Mouse (Mus musculus): ENCODE data around the gene Zbtb40. TPM values are rescaled to one million over a fixed set of nuclear protein-coding genes. Genes with fewer than 3 reads are reported as not detected.

The Zbtb40 gene
- total and polyA plus RNA-seq, 2 experiments from 2014 or later: 0.87 to 6.2 TPM

DNA sequence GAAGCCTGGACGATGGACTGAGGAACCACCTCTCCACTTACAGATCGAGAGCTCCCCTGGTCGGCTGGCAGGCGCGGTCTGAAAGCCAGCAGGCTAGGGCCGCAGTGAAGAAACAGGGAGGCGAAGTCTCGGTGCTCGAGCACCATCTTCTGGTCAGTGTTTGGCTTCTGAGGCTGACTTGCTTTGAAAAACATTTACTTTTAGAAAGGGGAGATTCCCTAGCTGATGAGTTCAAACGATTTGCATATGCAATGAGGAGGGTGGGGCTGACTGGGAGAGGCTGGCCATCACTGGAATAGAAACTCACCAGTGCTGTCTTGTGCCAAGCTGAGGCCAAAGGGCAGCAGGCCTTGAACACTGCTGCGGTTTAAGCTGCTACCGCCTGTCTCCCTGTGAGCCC, 67.3 kb downstream of the Zbtb40 start:
- no peak overlapping the region for H3K4me2 ChIP-seq (ENCODE audit: low read depth)
- H3K27ac ChIP-seq (ENCODE audit: low read depth, low read length): no peak overlapping the region
- peak; percentile 84 for DNase-seq
- H3K4me3 ChIP-seq (ENCODE audit: low read depth, low read length): no peak overlapping the region
- peak; percentile 82 for ATAC-seq
- no peaks in the 10 kb centered on the region for H3K36me3 ChIP-seq (ENCODE audit: insufficient read depth)
- H3K9me3 ChIP-seq (ENCODE audit: low read length): no peaks in the 10 kb centered on the region
- H3K27me3 ChIP-seq (ENCODE audit: insufficient read depth, low read length): no peaks in the 10 kb centered on the region
- no peaks in the 10 kb centered on the region for H3K4me1 ChIP-seq (ENCODE audit: insufficient read depth)
- H3K9ac ChIP-seq: no peak overlapping the region
- peak; percentile 81 for TF ChIP-seq CTCF (IDR thresholded peaks at IDR 0.05; ENCODE audit: low read depth)
- WGBS: 9% methylated on average over 12 of the region's 12 CpGs

DNA sequence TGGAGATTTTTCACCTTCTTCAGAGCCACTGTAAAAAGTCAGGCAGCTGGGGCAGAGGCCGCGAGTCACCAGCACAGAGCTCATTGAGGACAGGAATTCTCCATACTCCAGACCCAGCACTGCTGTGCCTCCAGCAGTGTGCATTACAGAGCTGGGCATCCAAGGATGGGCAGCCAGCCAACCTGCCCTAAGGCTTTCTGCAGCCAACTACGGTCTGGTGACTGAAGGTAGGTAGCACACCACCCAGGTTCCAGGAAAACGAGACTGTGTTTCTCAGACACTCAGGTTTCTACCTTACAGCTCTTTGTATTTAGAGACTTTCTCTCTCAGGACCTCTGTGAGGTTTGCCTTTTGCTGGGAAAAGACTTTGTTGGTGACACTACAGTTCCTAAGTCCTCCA, 67.7 kb downstream of the Zbtb40 start:
- Histone ChIP-seq H3K4me2 (ENCODE audit: low read depth) (no peak overlapping the region), H3K9me3 (ENCODE audit: low read length) (no peaks in the 10 kb centered on the region), H3K9ac (no peak overlapping the region; the same call in 1 of the 2 replicates), H3K36me3 (ENCODE audit: insufficient read depth) (no peaks in the 10 kb centered on the region), H3K27me3 (ENCODE audit: insufficient read depth, low read length) (no peaks in the 10 kb centered on the region), H3K4me1 (ENCODE audit: insufficient read depth) (no peaks in the 10 kb centered on the region), H3K4me3 (ENCODE audit: low read depth, low read length) (no peak overlapping the region), H3K27ac (ENCODE audit: low read depth, low read length) (no peak overlapping the region)
- no peak for DNase-seq
- peak; percentile 10; the same call in 1 of the 2 replicates for ATAC-seq
- no peak for TF ChIP-seq CTCF (IDR thresholded peaks at IDR 0.05; ENCODE audit: low read depth)
- 62% methylated on average over 4 of the region's 4 CpGs for WGBS

DNA sequence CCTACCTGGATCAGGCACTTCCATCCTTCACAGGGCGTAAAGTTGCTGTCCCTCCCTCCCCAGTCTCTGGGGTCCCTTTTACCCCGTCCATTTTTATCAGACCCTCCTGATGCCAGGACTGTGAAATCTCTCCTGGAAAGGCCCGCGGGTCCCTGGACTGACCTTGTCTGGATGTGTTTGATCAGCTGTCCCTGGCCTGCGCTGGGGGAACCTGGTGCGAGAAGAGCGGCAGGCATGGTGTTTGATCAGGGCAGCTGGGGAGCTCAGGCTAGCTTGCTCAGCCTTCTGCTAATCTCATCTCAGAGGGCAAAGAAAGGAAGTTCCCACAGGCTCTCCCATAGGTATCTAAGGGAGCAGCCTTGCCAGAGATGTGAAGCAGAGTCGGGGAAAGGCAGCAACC, 71.4 kb downstream of the Zbtb40 start:
- no peak overlapping the region for H3K4me3 ChIP-seq (ENCODE audit: low read depth, low read length)
- DNase-seq: no peak
- no peaks in the 10 kb centered on the region for H3K36me3 ChIP-seq (ENCODE audit: insufficient read depth)
- no peaks in the 10 kb centered on the region for H3K27me3 ChIP-seq (ENCODE audit: insufficient read depth, low read length)
- no peak overlapping the region for H3K4me2 ChIP-seq (ENCODE audit: low read depth)
- no peak overlapping the region for H3K9ac ChIP-seq
- no peaks in the 10 kb centered on the region for H3K9me3 ChIP-seq (ENCODE audit: low read length)
- WGBS: 75% methylated on average over 8 of the region's 8 CpGs
- no peaks in the 10 kb centered on the region for H3K4me1 ChIP-seq (ENCODE audit: insufficient read depth)
- no peak for TF ChIP-seq CTCF (IDR thresholded peaks at IDR 0.05; ENCODE audit: low read depth)
- no peak for ATAC-seq
- no peak overlapping the region for H3K27ac ChIP-seq (ENCODE audit: low read depth, low read length)

DNA sequence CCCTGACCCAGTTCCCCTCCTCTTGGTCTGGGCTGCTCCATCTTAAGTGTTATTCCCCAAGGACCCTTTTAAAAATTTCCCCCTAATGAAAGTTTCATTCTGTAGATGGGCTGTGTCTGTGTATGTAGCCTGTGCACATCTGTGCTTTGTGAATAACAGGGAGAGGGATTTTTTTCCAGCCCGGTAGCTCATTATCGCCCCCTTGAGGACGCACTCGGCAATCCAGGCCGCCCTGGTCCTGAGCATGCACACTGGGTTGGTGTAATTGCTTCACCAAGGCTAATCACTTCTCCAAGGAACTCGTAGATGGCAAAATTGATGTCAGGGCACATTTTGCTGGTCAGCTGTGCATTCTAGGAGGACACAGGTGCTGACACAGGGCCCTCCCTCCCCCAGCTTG, 77.7 kb downstream of the Zbtb40 start:
- H3K27ac ChIP-seq (ENCODE audit: low read depth, low read length): no peak overlapping the region
- WGBS: 5% methylated on average over 6 of the region's 6 CpGs
- peaks cover 11% of the 10 kb centered on the region for H3K4me1 ChIP-seq (ENCODE audit: insufficient read depth)
- H3K9ac ChIP-seq: no peak overlapping the region
- H3K36me3 ChIP-seq (ENCODE audit: insufficient read depth): no peaks in the 10 kb centered on the region
- no peak overlapping the region for H3K4me3 ChIP-seq (ENCODE audit: low read depth, low read length)
- peak; percentile 68 for TF ChIP-seq CTCF (IDR thresholded peaks at IDR 0.05; ENCODE audit: low read depth)
- ATAC-seq: no peak
- no peaks in the 10 kb centered on the region for H3K9me3 ChIP-seq (ENCODE audit: low read length)
- no peaks in the 10 kb centered on the region for H3K27me3 ChIP-seq (ENCODE audit: insufficient read depth, low read length)
- no peak overlapping the region for H3K4me2 ChIP-seq (ENCODE audit: low read depth)
- no peak for DNase-seq

DNA sequence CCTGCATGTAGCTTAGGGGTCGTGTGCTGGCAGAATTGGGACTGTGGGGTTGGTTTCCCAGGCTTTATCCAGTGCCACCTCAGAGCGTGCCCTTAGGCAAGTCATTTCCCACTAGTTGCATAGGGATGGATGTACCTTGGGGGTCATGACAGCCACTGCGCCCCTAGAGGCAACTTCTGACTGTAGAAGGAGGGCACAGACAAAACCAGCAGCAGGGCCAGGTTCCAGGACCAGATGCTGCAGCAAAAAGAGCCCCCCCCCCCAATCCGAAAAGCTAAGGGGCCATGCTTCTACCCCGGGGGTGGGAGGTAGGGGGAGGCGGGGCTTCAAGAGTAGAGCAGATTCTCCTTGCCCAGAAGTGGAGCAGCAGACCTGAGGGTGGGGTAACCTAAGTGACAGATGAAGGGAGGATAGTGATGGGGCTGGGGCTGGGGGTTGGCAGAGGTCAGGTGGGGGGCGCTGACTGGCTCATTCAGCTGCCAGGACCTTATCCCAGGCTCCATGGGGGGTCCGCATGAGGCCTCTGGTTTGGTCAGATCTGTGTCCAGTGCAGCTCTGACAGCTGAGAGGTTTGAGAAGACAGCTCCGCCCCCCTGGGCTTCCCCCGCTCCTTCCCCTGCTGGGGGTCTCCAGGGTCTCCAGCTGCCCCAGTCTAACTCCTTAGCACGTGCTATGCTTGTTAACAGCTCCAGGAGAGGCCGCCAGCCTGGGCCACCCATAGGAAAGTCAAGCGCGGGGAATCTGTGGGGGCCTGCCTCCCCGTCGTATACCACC, 78.9 kb downstream of the Zbtb40 start:
- ATAC-seq (no peak), DNase-seq (no peak)
- Histone ChIP-seq H3K27me3 (ENCODE audit: insufficient read depth, low read length) (no peaks in the 10 kb centered on the region), H3K9me3 (ENCODE audit: low read length) (no peaks in the 10 kb centered on the region), H3K36me3 (ENCODE audit: insufficient read depth) (no peaks in the 10 kb centered on the region), H3K9ac (no peak overlapping the region), H3K27ac (ENCODE audit: low read depth, low read length) (no peak overlapping the region), H3K4me3 (ENCODE audit: low read depth, low read length) (no peak overlapping the region), H3K4me2 (ENCODE audit: low read depth) (no peak overlapping the region), H3K4me1 (ENCODE audit: insufficient read depth) (peaks cover 11% of the 10 kb centered on the region)
- WGBS: 43% methylated on average over 16 of the region's 16 CpGs
- TF ChIP-seq CTCF (IDR thresholded peaks at IDR 0.05; ENCODE audit: low read depth): peak; percentile 42

DNA sequence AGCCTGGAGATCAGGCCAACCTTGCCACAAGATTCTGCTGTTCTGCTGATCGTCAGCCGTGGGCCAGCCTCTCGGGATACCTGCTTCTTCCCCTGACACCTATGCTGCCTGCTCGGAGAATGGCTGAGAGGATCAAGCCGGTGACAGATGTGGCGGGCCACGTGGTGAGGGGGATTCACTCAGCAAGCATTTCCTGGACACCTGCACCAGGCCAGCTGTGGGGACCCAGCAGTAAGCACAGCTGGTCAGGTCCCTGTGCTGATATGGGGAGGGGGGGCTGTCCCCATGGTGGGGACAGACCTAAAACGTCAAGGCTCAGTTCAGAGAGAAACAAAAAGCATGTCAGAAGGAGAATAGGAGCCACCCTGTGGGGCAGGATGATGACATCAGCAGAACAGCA, 79.5 kb downstream of the Zbtb40 start:
- Histone ChIP-seq H3K27me3 (ENCODE audit: insufficient read depth, low read length) (no peaks in the 10 kb centered on the region), H3K9ac (no peak overlapping the region), H3K36me3 (ENCODE audit: insufficient read depth) (no peaks in the 10 kb centered on the region), H3K9me3 (ENCODE audit: low read length) (no peaks in the 10 kb centered on the region), H3K4me3 (ENCODE audit: low read depth, low read length) (no peak overlapping the region), H3K27ac (ENCODE audit: low read depth, low read length) (no peak overlapping the region), H3K4me1 (ENCODE audit: insufficient read depth) (peaks cover 11% of the 10 kb centered on the region), H3K4me2 (ENCODE audit: low read depth) (no peak overlapping the region)
- WGBS: 57% methylated on average over 8 of the region's 8 CpGs
- no peak for ATAC-seq
- no peak for TF ChIP-seq CTCF (IDR thresholded peaks at IDR 0.05; ENCODE audit: low read depth)
- DNase-seq: no peak

DNA sequence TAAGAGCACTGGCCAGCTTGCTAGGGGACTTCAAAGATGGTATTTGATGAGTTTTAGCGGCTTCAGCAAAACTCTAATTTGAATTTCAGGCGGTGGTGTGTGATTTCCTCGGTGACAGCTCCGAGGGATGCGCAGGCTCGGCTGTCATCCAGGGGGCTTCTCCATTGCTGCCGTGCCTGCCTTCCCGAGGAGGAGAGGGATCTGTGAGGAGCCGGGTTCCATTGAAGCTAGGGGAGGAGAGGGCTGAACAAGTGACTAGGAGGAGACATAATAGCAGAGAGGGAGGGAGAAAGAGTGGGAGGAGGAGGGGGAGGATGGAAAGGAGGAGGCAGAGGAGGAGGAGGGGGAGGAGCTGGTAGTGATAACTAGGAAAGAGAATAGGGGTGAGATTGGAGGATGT, 81.1 kb downstream of the Zbtb40 start:
- DNase-seq: peak; percentile 77
- peaks cover 11% of the 10 kb centered on the region for H3K4me1 ChIP-seq (ENCODE audit: insufficient read depth)

More for the DNA sequence above, 81.1 kb downstream of the Zbtb40 start:
- Histone ChIP-seq H3K4me3 (ENCODE audit: low read depth, low read length) (0 out of 2 replicates have a peak overlapping the region, but pooled peaks have one; percentile 7), H3K27ac (ENCODE audit: low read depth, low read length) (peak overlapping the region; percentile 45), H3K27me3 (ENCODE audit: insufficient read depth, low read length) (no peaks in the 10 kb centered on the region), H3K9ac (no peak overlapping the region), H3K36me3 (ENCODE audit: insufficient read depth) (no peaks in the 10 kb centered on the region), H3K4me2 (ENCODE audit: low read depth) (peak overlapping the region; percentile 31), H3K9me3 (ENCODE audit: low read length) (no peaks in the 10 kb centered on the region)
- WGBS: 19% methylated on average over 9 of the region's 9 CpGs
- TF ChIP-seq CTCF (IDR thresholded peaks at IDR 0.05; ENCODE audit: low read depth): no peak
- peak; percentile 83 for ATAC-seq

Data from forebrain, postnatal 0 days (tissue).